Mouse (Mus musculus): ENCODE results near the gene Mettl15.

- TF ChIP-seq CTCF (IDR thresholded peaks at IDR 0.05; ENCODE audit: borderline replicate concordance, extremely low read depth, insufficient read depth, insufficient read length) (no peak), POLR2A (IDR thresholded peaks at IDR 0.05; ENCODE audit: borderline replicate concordance, extremely low read depth, insufficient read depth, insufficient read length, poor library complexity, severe bottlenecking) (no peak)
Measured at GRCm38 (mm10) chr2:109147292-109147691, 133.3 kb downstream of the Mettl15 start.
